Mouse (Mus musculus): ENCODE data around the gene Stab1. TPM values are rescaled to one million over a fixed set of nuclear protein-coding genes. Genes with fewer than 3 reads are reported as not detected.

Gene Stab1
- total RNA-seq (2014; rRNA removed; ENCODE audit: low replicate concordance) (75.3 and 90.4 TPM in 2 replicates), polyA plus RNA-seq (2015; fragmentation: Nextera tagmentation; extraction: Ambion mirVana) (24.0 and 25.4 TPM in 2 replicates)

- peak within 1 kb of the TSS; percentile 61 for H3K27ac ChIP-seq (ENCODE audit: low read depth)
- WGBS: 24% methylated on average over 10 of the region's 10 CpGs
- peak within 1 kb of the TSS; percentile 32; the same call in 1 of the 2 replicates for H3K9ac ChIP-seq (replicated peaks; ENCODE audit: low read depth, low read length)
- DNase-seq (ENCODE audit: low spot score) (peak; percentile 67), ATAC-seq (ENCODE audit: insufficient read depth, low read depth) (peak; percentile 39; the same call in 1 of the 2 replicates)
- H3K4me3 ChIP-seq (ENCODE audit: low read depth, low read length): peak within 1 kb of the TSS; percentile 32
- H3K27me3 ChIP-seq (ENCODE audit: control insufficient read depth, insufficient read depth, low read length): no peaks in the 10 kb centered on the region
- H3K36me3 ChIP-seq (replicated peaks; ENCODE audit: control insufficient read depth, insufficient read depth, low read length): peaks cover 35% of the 10 kb centered on the region
- 0 out of 2 replicates have a peak, but pooled peaks cover 10% of the 10 kb centered on the region for H3K4me1 ChIP-seq (ENCODE audit: control insufficient read depth, insufficient read depth)
- TF ChIP-seq EP300 (IDR thresholded peaks at IDR 0.05; ENCODE audit: low read depth): peak; percentile 91
- TF ChIP-seq CTCF (IDR thresholded peaks at IDR 0.05; ENCODE audit: low read depth): no peak
- H3K9me3 ChIP-seq (replicated peaks; ENCODE audit: control insufficient read depth, low read length): no peaks in the 10 kb centered on the region
- peak within 1 kb of the TSS; percentile 52 for H3K4me2 ChIP-seq (ENCODE audit: low read depth, low read length)
Observed at GRCm38 (mm10) chr14:31168425-31168824, at the start of gene Stab1. Stab1 (minus strand) TSS chr14:31168641.

DNA sequence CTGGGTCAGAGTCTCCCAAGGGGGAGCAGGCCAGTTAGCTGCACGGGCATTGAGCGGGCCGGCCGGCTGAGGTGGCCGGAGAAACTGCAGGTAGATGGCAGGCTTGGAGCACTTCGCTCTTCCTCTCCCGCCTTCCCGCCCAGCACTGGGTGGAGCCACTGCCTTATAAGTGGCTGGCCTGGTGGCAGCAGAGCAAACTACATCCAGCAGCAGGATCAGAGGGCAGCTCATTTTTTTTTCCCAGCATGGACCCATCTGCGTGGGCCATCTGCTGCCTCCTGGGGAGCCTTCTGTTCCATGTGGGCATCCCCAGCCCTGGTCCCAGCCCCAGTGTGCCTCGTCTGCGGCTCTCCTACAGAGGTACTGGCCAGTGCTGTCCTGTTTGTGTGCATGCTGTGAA lies 49.2 kb upstream of the Stab1 start, which contains the start of gene Sema3g:
Gene Sema3g (plus strand): TSS at position 195 of the 400 bp plus-strand sequence.
- Histone ChIP-seq H3K4me3 (ENCODE audit: low read depth, low read length) (peak within 1 kb of the TSS; percentile 17; the same call in 1 of the 2 replicates), H3K4me1 (ENCODE audit: control insufficient read depth, insufficient read depth) (peaks cover 12% of the 10 kb centered on the region), H3K9me3 (replicated peaks; ENCODE audit: control insufficient read depth, low read length) (no peaks in the 10 kb centered on the region), H3K9ac (replicated peaks; ENCODE audit: low read depth, low read length) (no peak within 1 kb of the TSS), H3K36me3 (replicated peaks; ENCODE audit: control insufficient read depth, insufficient read depth, low read length) (no peaks in the 10 kb centered on the region), H3K27me3 (ENCODE audit: control insufficient read depth, insufficient read depth, low read length) (no peaks in the 10 kb centered on the region), H3K27ac (ENCODE audit: low read depth) (peak within 1 kb of the TSS; percentile 49; the same call in 1 of the 2 replicates), H3K4me2 (ENCODE audit: low read depth, low read length) (peak within 1 kb of the TSS; percentile 28; the same call in 1 of the 2 replicates)
- TF ChIP-seq EP300 (IDR thresholded peaks at IDR 0.05; ENCODE audit: low read depth): no peak
- peak; percentile 77 for TF ChIP-seq CTCF (IDR thresholded peaks at IDR 0.05; ENCODE audit: low read depth)
- WGBS: 7% methylated on average over 11 of the region's 11 CpGs
- ATAC-seq (ENCODE audit: insufficient read depth, low read depth) (peak; percentile 61), DNase-seq (ENCODE audit: low spot score) (peak; percentile 76)

DNA sequence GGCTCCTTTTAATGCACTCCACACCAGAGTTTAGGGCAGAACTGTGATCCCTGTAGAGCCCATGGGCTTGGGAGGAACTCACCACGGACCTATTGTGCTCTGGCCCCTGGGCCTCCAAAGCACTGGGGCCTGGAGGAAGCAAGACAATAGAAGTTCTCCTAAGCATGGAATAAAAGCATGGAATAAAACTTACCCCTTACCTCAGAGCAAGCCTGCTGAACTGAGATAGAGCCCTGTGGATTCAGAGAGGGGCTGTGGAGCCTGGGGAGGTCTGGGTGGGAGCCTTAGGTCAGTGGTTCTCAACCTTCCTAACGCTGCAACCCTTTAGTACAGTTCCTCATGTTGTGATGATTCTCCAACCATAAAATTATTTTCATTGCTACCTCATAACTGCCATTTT lies 48.4 kb upstream of the Stab1 start, which contains the start of gene Nisch:
Gene Nisch (minus strand): TSS at position 101 of the 400 bp plus-strand sequence.
- DNase-seq (ENCODE audit: low spot score): no peak
- Histone ChIP-seq H3K4me1 (ENCODE audit: control insufficient read depth, insufficient read depth) (peaks cover 19% of the 10 kb centered on the region), H3K4me2 (ENCODE audit: low read depth, low read length) (peak within 1 kb of the TSS; percentile 28; the same call in 1 of the 2 replicates), H3K9ac (replicated peaks; ENCODE audit: low read depth, low read length) (0 out of 2 replicates have a peak within 1 kb of the TSS, but pooled peaks have one; percentile 23), H3K36me3 (replicated peaks; ENCODE audit: control insufficient read depth, insufficient read depth, low read length) (peaks cover 6% of the 10 kb centered on the region; the same call in 1 of the 2 replicates), H3K27ac (ENCODE audit: low read depth) (peak within 1 kb of the TSS; percentile 49; the same call in 1 of the 2 replicates), H3K27me3 (ENCODE audit: control insufficient read depth, insufficient read depth, low read length) (no peaks in the 10 kb centered on the region), H3K9me3 (replicated peaks; ENCODE audit: control insufficient read depth, low read length) (no peaks in the 10 kb centered on the region), H3K4me3 (ENCODE audit: low read depth, low read length) (peak within 1 kb of the TSS; percentile 17; the same call in 1 of the 2 replicates)
- WGBS: 55% methylated on average over 2 of the region's 2 CpGs
- no peak for TF ChIP-seq CTCF (IDR thresholded peaks at IDR 0.05; ENCODE audit: low read depth)
- TF ChIP-seq EP300 (IDR thresholded peaks at IDR 0.05; ENCODE audit: low read depth): no peak
- no peak for ATAC-seq (ENCODE audit: insufficient read depth, low read depth)

- Histone ChIP-seq H3K9ac (replicated peaks; ENCODE audit: low read depth, low read length) (0 out of 2 replicates have a peak overlapping the region, but pooled peaks have one; percentile 23), H3K4me1 (ENCODE audit: control insufficient read depth, insufficient read depth) (peaks cover 19% of the 10 kb centered on the region), H3K9me3 (replicated peaks; ENCODE audit: control insufficient read depth, low read length) (no peaks in the 10 kb centered on the region), H3K36me3 (replicated peaks; ENCODE audit: control insufficient read depth, insufficient read depth, low read length) (peaks cover 16% of the 10 kb centered on the region), H3K4me2 (ENCODE audit: low read depth, low read length) (no peak overlapping the region), H3K27me3 (ENCODE audit: control insufficient read depth, insufficient read depth, low read length) (no peaks in the 10 kb centered on the region), H3K4me3 (ENCODE audit: low read depth, low read length) (no peak overlapping the region), H3K27ac (ENCODE audit: low read depth) (peak overlapping the region; percentile 40; the same call in 1 of the 2 replicates)
- ATAC-seq (ENCODE audit: insufficient read depth, low read depth): peak; percentile 15
- WGBS: 28% methylated on average over 15 of the region's 15 CpGs
- DNase-seq (ENCODE audit: low spot score): no peak
- TF ChIP-seq CTCF (IDR thresholded peaks at IDR 0.05; ENCODE audit: low read depth): peak; percentile 97
- TF ChIP-seq EP300 (IDR thresholded peaks at IDR 0.05; ENCODE audit: low read depth): no peak
Observed at GRCm38 (mm10) chr14:31215157-31216002, 46.9 kb upstream of the Stab1 start.

DNA sequence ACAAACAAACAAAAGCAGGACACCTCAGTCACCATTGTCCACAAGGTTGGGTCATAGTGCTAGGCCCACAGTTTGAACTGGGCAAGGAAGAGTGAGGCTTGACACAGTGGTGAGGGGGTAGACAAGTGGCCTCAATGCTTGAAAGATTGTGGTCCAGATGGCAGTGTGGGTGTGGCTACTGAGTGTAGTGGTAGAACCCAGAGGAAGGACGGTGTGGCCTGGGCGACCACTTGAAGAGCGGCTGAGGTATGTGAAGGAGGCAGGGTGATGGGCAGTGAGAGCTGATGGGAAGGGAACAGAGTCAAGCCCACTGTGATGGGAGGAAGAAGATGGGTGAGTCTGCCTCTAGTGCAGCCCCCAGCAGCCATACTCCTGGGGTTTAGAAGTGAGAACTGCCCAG lies 46.2 kb upstream of the Stab1 start:
- peak overlapping the region; percentile 77 for H3K27ac ChIP-seq (ENCODE audit: low read depth)
- peaks cover 22% of the 10 kb centered on the region for H3K36me3 ChIP-seq (replicated peaks; ENCODE audit: control insufficient read depth, insufficient read depth, low read length)
- no peak overlapping the region for H3K4me2 ChIP-seq (ENCODE audit: low read depth, low read length)
- 60% methylated on average over 3 of the region's 3 CpGs for WGBS
- no peak for DNase-seq (ENCODE audit: low spot score)
- H3K27me3 ChIP-seq (ENCODE audit: control insufficient read depth, insufficient read depth, low read length): no peaks in the 10 kb centered on the region
- TF ChIP-seq EP300 (IDR thresholded peaks at IDR 0.05; ENCODE audit: low read depth): no peak
- TF ChIP-seq CTCF (IDR thresholded peaks at IDR 0.05; ENCODE audit: low read depth): no peak
- ATAC-seq (ENCODE audit: insufficient read depth, low read depth): peak; percentile 24
- peaks cover 19% of the 10 kb centered on the region for H3K4me1 ChIP-seq (ENCODE audit: control insufficient read depth, insufficient read depth)
- no peak overlapping the region for H3K9ac ChIP-seq (replicated peaks; ENCODE audit: low read depth, low read length)
- no peak overlapping the region for H3K4me3 ChIP-seq (ENCODE audit: low read depth, low read length)
- H3K9me3 ChIP-seq (replicated peaks; ENCODE audit: control insufficient read depth, low read length): no peaks in the 10 kb centered on the region

Data from heart, postnatal 0 days (tissue).